Comparison of ENCODE assay signal across 11 mouse cellular contexts in genomic region chr11:79878091-79878490, GRCm38 (mm10).
DNase-seq lines count a peak whose midpoint lies in the region; ATAC-seq and TF ChIP-seq lines count a peak whose summit lies in the region.
"Had no signal": no experiment of that assay in that cellular context is flagged by ENCODE, and none has a peak within 500 bp of the region (broad histone marks: within the 10 kb centered on the region; RNA-seq: fewer than 3 reads in every experiment).

No protein-coding gene starts in this region.

- no peak overlapping the region for H3K27ac ChIP-seq in liver, embryonic 12.5 days
- peak overlapping the region; percentile 35 for H3K27ac ChIP-seq in liver, embryonic 16.5 days (ENCODE audit: low read length)
- peak overlapping the region; percentile 42 for H3K27ac ChIP-seq in stomach, embryonic 16.5 days (ENCODE audit: low read length)
- no peak overlapping the region for H3K27ac ChIP-seq in thymus, adult 2 months (ENCODE audit: control insufficient read depth, insufficient read depth, low read length)
- H3K27ac ChIP-seq in forebrain, embryonic 11.5 days (ENCODE audit: low read depth, low read length), result no peak overlapping the region
- H3K27ac ChIP-seq: hindbrain, embryonic 15.5 days had no signal

- DNase-seq in liver, result peak; percentile 20
- peak; percentile 46 to 58 for DNase-seq in heart, adult 9 months (ENCODE audit: low spot score in 2 of 2)
- no peak for DNase-seq in left cerebral cortex, postnatal 36 days (ENCODE audit: low spot score in 2 of 2)
- DNase-seq in thymus, adult 2 months, result no peak
- no peak for DNase-seq in forebrain, embryonic 11.5 days (ENCODE audit: low spot score)

- TF ChIP-seq CTCF in thymus, adult 2 months (IDR thresholded peaks at IDR 0.05; ENCODE audit: borderline replicate concordance, control insufficient read depth, extremely low read depth, insufficient read depth, low read length, poor library complexity), result no peak

- H3K9me3 ChIP-seq in liver, embryonic 12.5 days (replicated peaks), result no peaks in the 10 kb centered on the region
- no peaks in the 10 kb centered on the region for H3K9me3 ChIP-seq in liver, embryonic 16.5 days (replicated peaks; ENCODE audit: control insufficient read depth, low read length)
- no peaks in the 10 kb centered on the region for H3K9me3 ChIP-seq in stomach, embryonic 16.5 days (replicated peaks; ENCODE audit: control insufficient read depth, low read length)
- H3K9me3 ChIP-seq in forebrain, embryonic 11.5 days (ENCODE audit: control insufficient read depth, low read length), result no peaks in the 10 kb centered on the region
- H3K9me3 ChIP-seq: hindbrain, embryonic 15.5 days had no signal

- intact Hi-C loops in left cerebral cortex, postnatal 36 days (cut with DNase I), result no loop called here

- no peak for ATAC-seq in liver, embryonic 12.5 days
- ATAC-seq in liver, embryonic 16.5 days (ENCODE audit: low read depth), result peak; percentile 78
- ATAC-seq in stomach, embryonic 16.5 days (ENCODE audit: insufficient read depth, low FRiP score), result peak; percentile 78; the same call in 1 of the 2 replicates
- ATAC-seq in forebrain, embryonic 11.5 days (replicated peaks; ENCODE audit: low FRiP score), result no peak

- H3K4me1 ChIP-seq in liver, embryonic 12.5 days, result 0 out of 2 replicates have a peak, but pooled peaks cover 7% of the 10 kb centered on the region
- peaks cover 5% of the 10 kb centered on the region for H3K4me1 ChIP-seq in liver, embryonic 16.5 days (ENCODE audit: control insufficient read depth, low read depth, low read length)
- 0 out of 2 replicates have a peak, but pooled peaks cover 5% of the 10 kb centered on the region for H3K4me1 ChIP-seq in stomach, embryonic 16.5 days (ENCODE audit: control insufficient read depth, insufficient read depth, low read length)
- H3K4me1 ChIP-seq in thymus, adult 2 months (replicated peaks; ENCODE audit: control insufficient read depth, insufficient read depth, low read length), result no peaks in the 10 kb centered on the region
- H3K4me1 ChIP-seq in forebrain, embryonic 11.5 days (replicated peaks; ENCODE audit: control insufficient read depth, insufficient read depth, low read length), result no peaks in the 10 kb centered on the region
- H3K4me1 ChIP-seq: hindbrain, embryonic 15.5 days; megakaryocyte, embryonic 14.5 days had no signal

- H3K9ac ChIP-seq in liver, embryonic 12.5 days, result no peak overlapping the region
- no peak overlapping the region for H3K9ac ChIP-seq in liver, embryonic 16.5 days (ENCODE audit: low read depth, low read length)
- H3K9ac ChIP-seq in stomach, embryonic 16.5 days (ENCODE audit: low read length), result no peak overlapping the region
- H3K9ac ChIP-seq in forebrain, embryonic 11.5 days (ENCODE audit: low read length), result no peak overlapping the region
- H3K9ac ChIP-seq: hindbrain, embryonic 15.5 days had no signal

- WGBS in liver, embryonic 12.5 days (ENCODE audit: insufficient replicate concordance), result 64% methylated on average over 7 of the region's 7 CpGs
- WGBS in liver, embryonic 16.5 days (ENCODE audit: insufficient replicate concordance), result 41% methylated on average over 7 of the region's 7 CpGs
- 51% methylated on average over 7 of the region's 7 CpGs for WGBS in stomach, embryonic 16.5 days
- 93% methylated on average over 7 of the region's 7 CpGs for WGBS in thymus, adult 2 months
- 87% methylated on average over 7 of the region's 7 CpGs for WGBS in forebrain, embryonic 11.5 days

- no peak overlapping the region for H3K4me2 ChIP-seq in liver, embryonic 12.5 days
- no peak overlapping the region for H3K4me2 ChIP-seq in liver, embryonic 16.5 days (ENCODE audit: low read depth, low read length)
- no peak overlapping the region for H3K4me2 ChIP-seq in stomach, embryonic 16.5 days (ENCODE audit: low read depth, low read length)
- H3K4me2 ChIP-seq in forebrain, embryonic 11.5 days (ENCODE audit: low read depth, low read length, severe bottlenecking), result no peak overlapping the region
- H3K4me2 ChIP-seq: hindbrain, embryonic 15.5 days had no signal

- H3K27me3 ChIP-seq in liver, embryonic 12.5 days (replicated peaks), result no peaks in the 10 kb centered on the region
- no peaks in the 10 kb centered on the region for H3K27me3 ChIP-seq in liver, embryonic 16.5 days (ENCODE audit: control insufficient read depth, insufficient read depth, low read depth, low read length)
- H3K27me3 ChIP-seq in stomach, embryonic 16.5 days (ENCODE audit: control insufficient read depth, insufficient read depth, low read length), result no peaks in the 10 kb centered on the region
- no peaks in the 10 kb centered on the region for H3K27me3 ChIP-seq in thymus, adult 2 months (ENCODE audit: control insufficient read depth, insufficient read depth, low read length)
- H3K27me3 ChIP-seq in forebrain, embryonic 11.5 days (ENCODE audit: control insufficient read depth, insufficient read depth, low read length), result no peaks in the 10 kb centered on the region
- H3K27me3 ChIP-seq: CH12.LX; hindbrain, embryonic 15.5 days had no signal

- H3K4me3 ChIP-seq in liver, embryonic 12.5 days, result no peak overlapping the region
- no peak overlapping the region for H3K4me3 ChIP-seq in liver, embryonic 16.5 days (ENCODE audit: low read depth, low read length)
- no peak overlapping the region for H3K4me3 ChIP-seq in stomach, embryonic 16.5 days (replicated peaks; ENCODE audit: low read length)
- no peak overlapping the region for H3K4me3 ChIP-seq in thymus, adult 2 months (ENCODE audit: control insufficient read depth, insufficient read depth, low read length)
- no peak overlapping the region for H3K4me3 ChIP-seq in forebrain, embryonic 11.5 days (ENCODE audit: low read depth, low read length)
- H3K4me3 ChIP-seq: hindbrain, embryonic 15.5 days; megakaryocyte, embryonic 14.5 days had no signal

- H3K36me3 ChIP-seq in liver, embryonic 12.5 days, result no peaks in the 10 kb centered on the region
- no peaks in the 10 kb centered on the region for H3K36me3 ChIP-seq in liver, embryonic 16.5 days (ENCODE audit: control insufficient read depth, insufficient read depth)
- H3K36me3 ChIP-seq in stomach, embryonic 16.5 days (ENCODE audit: control insufficient read depth, insufficient read depth, low read length), result no peaks in the 10 kb centered on the region
- no peaks in the 10 kb centered on the region for H3K36me3 ChIP-seq in thymus, adult 2 months (ENCODE audit: control insufficient read depth, insufficient read depth, low read length)
- H3K36me3 ChIP-seq in forebrain, embryonic 11.5 days (ENCODE audit: control insufficient read depth, insufficient read depth, low read length), result no peaks in the 10 kb centered on the region
- H3K36me3 ChIP-seq: hindbrain, embryonic 15.5 days had no signal

- no peak for TF ChIP-seq POLR2A in thymus, adult 2 months (IDR thresholded peaks at IDR 0.05; ENCODE audit: control insufficient read depth, extremely low read depth, insufficient read depth, low read length, poor library complexity)

Comparison
In these comparisons a context has a peak if more than half of its experiments do, and no peak if none do; other contexts are left out.
1. ATAC-seq: peak in liver, embryonic 16.5 days (single experiment) and stomach, embryonic 16.5 days (single experiment); none in liver, embryonic 12.5 days (single experiment) and forebrain, embryonic 11.5 days (single experiment).
2. H3K27ac ChIP-seq: peak in liver, embryonic 16.5 days (single experiment) and stomach, embryonic 16.5 days (single experiment); none in liver, embryonic 12.5 days (single experiment), thymus, adult 2 months (single experiment) and forebrain, embryonic 11.5 days (single experiment).
3. DNase-seq: peak in liver (single experiment) and heart, adult 9 months (2 of 2); none in left cerebral cortex, postnatal 36 days (0 of 2), thymus, adult 2 months (single experiment) and forebrain, embryonic 11.5 days (single experiment).